Mouse (Mus musculus) heart, postnatal 0 days (tissue): Measurements from ENCODE around the gene Akr7a5.
A peak's percentile ranks its signal among the peaks of the same experiment; 100 is the strongest.

Source experiments
- CTCF ChIP-seq: IDR thresholded peaks from 2 replicates; pipeline ENCODE4 v1.5.1; 2016; ENCODE audit warnings: antibody characterized with exemption, control low read depth, low read depth
- EP300 ChIP-seq: IDR thresholded peaks from 2 replicates; pipeline ENCODE4 v1.6.1; 2016; ENCODE audit warnings: antibody characterized with exemption, low read depth

DNA sequence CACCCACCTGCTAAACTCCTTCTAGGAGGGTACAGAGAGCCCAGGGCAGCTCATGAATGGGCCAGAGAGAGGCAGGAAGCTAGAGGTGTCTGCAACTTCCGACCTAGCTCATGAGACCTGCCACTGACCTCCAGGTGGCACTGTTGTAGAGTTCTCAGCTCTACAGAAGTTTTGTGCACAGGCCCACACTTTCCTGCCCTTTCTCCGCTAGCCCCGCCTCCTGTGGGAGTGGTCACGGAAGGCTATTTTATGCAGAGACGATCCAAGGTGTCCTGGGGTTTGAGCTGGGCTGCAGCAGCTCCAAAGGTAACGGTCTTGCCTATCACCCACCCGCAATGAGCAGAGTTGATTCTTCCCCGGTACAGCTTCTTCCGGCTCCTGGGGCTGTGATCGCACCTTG is 20.1 kb downstream of the Akr7a5 start:
- TF ChIP-seq EP300: no peak
- TF ChIP-seq CTCF: peak; percentile 73
